Mouse (Mus musculus) embryo, embryonic 10 days (tissue): Measurements from ENCODE around the gene Zfp819.
A peak's percentile ranks its signal among the peaks of the same experiment; 100 is the strongest.

ENCODE experiments used
- DNase-seq: peaks from one replicate; pipeline ENCODE4 v3.0.0-alpha.2; 2015; ENCODE audit warnings: low spot score

Gene Zfp819

DNA sequence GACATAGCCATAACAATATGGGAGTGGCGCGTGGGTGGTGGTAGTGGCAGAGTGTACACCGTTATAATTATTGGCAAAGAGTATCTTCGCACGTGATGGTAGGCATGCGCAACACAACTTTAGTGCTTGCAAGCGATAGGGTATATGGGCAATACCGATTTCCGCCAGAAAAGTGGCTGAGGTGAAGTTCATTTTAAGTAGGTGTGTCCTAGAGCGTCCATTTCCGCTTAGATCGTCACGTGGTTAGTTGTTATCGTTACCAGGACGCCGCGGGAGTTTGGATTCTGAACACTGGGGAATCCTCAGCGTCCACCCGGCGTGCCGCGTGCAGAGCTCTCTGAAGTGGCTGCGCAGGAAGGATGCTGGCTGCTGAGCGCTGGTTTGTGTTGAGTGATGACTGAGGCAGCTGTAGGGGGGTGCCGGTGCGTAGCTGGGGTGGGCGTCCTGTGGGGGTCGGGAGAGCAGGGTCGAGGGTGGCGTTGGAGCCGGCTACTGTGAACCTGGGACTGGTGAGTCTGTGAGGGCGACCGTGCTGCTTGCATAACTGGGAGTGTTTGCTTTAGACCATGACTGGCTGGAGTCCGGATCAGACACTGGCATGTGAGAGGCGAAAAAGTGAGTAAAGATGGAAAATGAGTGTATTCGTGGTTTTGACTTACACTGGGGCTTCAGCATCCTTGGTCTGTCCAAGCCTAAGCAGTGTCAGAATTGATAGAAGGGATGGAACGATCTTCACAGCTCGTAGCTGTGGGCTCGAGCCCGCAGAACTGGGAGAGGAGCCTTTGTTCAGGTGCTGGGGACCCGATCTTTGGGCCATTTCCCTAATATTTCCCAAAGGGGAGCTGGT is at the start of gene Zfp819:
Gene Zfp819, plus strand, starts transcription at position 274 of the 847 bp plus-strand sequence.
- peak; percentile 90 for DNase-seq

GRCm38 (mm10) chr7:43562006-43562633 is 44.8 kb upstream of the Zfp819 start, which contains the start of gene Zfp658:
Zfp658 (plus strand) TSS chr7:43562256.
- DNase-seq = peak; percentile 94

DNA sequence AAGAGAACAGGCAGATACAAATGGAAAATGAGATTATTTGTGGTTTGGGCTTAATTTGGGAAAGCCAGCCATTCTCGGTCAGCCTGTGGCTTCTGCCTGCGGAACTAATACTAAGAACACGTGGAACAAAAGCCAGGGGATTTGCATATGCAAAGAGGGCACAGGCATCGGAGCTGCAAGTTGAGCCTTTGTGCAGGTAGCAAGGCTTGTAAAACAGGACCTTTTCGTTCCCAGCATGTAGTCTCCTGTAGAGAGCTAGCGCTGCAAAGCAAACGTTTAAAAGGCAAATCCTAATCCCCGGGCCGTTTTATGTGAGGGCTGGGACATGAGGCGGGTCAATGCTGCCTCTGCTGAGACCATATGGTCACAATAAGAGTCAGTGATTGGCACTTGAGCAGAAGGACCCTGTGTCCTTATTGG is 44.3 kb upstream of the Zfp819 start:
- DNase-seq = peak; percentile 37

- DNase-seq = no peak
Observed at GRCm38 (mm10) chr7:43563300-43563699, 43.7 kb upstream of the Zfp819 start.

DNA sequence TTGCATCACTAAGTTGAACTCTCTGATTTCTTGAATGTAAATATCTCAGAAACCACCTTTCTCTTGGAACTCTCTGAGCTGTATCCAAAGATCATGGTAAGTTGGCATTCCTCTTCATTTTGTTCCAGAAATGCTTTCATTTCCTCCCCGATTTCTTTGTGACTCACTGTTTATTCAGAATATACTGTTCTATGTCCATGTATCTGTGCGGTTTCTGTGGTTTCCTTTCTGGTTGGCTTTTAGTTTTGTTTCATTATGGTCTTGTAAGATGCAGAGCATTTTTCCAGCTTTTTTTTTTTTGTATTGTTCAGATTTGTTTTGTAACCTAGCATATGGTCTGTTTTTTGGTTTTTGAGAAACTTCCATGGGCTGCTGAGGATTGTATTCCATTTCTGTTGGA is 35.8 kb upstream of the Zfp819 start:
- DNase-seq = no peak

- DNase-seq = peak; percentile 95
Observed at GRCm38 (mm10) chr7:43579440-43580171, 27.4 kb upstream of the Zfp819 start, which contains the start of gene Zfp719. Zfp719 (plus strand) TSS chr7:43579610.

- DNase-seq = no peak
Observed at GRCm38 (mm10) chr7:43580526-43580925, 26.4 kb upstream of the Zfp819 start.

- no peak for DNase-seq
Observed at GRCm38 (mm10) chr7:43584790-43585189, 22.2 kb upstream of the Zfp819 start.

- DNase-seq = peak; percentile 12
Observed at GRCm38 (mm10) chr7:43601884-43602283, 5.1 kb upstream of the Zfp819 start.

DNA sequence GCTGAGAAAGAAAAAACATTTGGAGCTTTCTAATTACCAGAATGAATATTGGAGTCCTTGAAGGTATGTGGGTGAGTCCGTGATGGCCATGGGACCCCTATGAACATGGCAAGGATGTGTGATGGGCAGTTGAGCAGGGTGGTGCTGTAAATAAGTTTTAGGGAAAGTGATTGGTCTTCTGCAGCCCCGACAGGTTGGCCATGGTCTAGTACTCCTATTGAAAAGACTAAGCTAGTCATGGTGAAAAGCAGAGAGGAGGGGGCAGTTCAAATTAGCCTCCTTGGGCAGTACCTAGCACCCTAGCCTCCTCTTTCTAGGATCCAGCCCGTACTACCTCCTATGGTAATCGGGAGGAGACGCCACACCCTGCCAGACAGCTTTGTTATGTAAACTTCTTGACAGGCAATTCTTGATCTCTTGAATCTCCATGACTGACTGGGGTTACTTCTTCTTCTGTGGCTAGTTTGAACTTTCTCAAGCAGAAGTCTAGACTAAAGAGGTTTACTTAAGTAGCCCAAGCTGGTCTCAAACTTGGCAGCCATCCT is 846 bp downstream of the Zfp819 start:
- DNase-seq = no peak

DNA sequence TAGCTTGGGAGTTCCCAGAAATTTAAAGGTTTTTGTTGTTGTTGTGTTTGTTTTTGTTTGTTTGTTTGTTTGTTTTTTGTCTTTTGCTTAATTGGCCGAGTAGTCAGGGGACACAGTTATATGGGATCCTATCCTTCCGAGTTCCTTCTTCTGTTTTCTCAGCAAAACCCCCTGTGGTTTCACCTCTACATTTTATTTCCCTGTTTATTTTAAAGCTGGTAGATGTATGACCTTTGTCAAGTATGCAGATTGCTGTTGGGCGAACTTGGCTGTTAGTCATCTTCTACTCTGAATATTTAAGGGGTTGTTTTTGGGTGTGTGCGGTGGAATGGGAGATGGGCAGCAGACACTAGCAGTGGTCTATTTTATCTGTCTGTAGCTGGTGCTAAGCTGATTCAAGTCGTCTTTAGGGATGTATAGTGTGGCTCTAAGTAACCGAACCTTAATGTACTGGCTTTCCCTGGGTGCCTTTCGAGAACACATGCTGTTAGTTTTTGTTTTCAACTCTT is 1.4 kb downstream of the Zfp819 start:
- DNase-seq = no peak

DNA sequence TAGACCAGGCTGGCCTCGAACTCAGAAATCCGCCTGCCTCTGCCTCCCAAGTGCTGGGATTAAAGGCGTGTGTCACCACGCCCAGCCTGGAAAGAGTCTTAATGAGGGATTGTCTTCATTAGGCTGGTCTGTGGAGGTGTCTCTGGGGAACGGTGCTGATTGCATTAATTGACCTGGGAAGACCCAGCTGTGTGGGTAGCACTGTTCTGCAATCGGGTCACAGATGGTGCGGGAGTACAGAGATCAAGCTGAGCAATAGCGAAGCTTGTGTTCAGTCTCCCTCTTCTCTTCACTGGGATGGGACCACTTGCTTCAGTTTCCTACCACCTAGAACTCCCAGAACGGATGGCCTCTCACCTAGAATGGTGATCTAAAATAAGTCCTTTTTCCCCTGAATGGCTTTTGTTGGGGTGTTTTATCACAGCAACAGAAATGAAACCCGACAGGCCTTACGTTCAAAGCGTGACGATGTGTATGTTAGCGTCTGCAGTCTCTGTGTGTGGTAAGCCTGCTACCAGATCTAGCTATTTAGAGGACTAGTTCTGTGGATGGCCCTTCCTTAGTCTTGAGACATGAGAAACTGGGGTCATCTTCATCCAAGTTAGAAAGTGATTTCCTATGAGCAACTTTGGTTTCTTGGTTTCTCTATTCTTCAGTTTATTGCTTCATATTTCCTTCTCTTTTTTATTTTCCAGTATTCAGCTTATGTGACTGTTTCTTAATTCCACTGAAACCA is 7.0 kb downstream of the Zfp819 start:
- no peak for DNase-seq

- no peak for DNase-seq
Observed at GRCm38 (mm10) chr7:43622927-43623326, 16.0 kb downstream of the Zfp819 start.

- DNase-seq = peak; percentile 31
Observed at GRCm38 (mm10) chr7:43623819-43624218, 16.9 kb downstream of the Zfp819 start.

DNA sequence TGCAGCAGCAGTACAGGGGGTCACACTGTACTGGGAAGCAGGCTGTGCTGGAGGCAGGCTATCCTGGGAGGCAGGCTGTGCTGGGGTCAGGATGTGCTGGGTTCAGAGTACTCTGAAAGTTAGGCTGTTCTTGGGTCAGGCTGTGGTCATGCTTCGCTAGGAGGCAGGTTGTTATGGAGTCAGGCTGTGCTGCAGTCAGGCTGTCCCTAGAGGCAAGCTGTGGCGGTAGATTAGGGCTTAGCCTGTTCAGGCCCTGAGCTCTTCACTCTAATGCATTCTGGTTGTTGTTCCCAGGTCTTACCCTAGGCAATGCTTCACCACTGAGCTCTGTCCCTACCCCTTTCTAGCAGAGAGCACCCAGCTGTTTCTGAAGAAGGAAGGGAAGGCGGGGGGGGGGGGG is 18.1 kb downstream of the Zfp819 start:
- DNase-seq = no peak

GRCm38 (mm10) chr7:43625794-43626422 is 18.9 kb downstream of the Zfp819 start:
- no peak for DNase-seq

- DNase-seq = no peak
Observed at GRCm38 (mm10) chr7:43633940-43634339, 27.0 kb downstream of the Zfp819 start.

GRCm38 (mm10) chr7:43634500-43634899 is 27.5 kb downstream of the Zfp819 start, which contains the start of gene Ceacam18:
Ceacam18 (plus strand) TSS chr7:43634707.
- no peak for DNase-seq

GRCm38 (mm10) chr7:43636194-43636593 is 29.2 kb downstream of the Zfp819 start:
- no peak for DNase-seq

DNA sequence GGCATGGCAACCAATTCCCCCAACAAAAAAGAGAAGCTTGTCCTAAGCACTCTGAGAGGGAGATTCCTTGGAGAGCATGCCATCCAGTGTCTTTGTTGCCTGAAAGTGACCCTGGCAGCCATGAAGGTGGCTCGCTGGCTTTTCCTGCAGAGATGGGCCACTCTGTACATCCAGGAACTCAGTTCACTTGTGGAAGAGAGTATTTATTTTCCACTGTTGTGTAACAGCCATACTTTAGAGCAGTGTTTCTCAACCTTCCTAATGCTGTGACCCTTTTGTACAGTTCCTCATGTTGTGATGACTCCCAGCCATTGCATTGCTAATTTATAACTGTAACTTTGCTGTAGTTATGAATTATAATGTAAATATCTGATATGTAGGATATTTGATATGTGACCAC is 30.1 kb downstream of the Zfp819 start:
- DNase-seq = no peak

- DNase-seq = no peak
Observed at GRCm38 (mm10) chr7:43642587-43642986, 35.6 kb downstream of the Zfp819 start.
